Mouse (Mus musculus) C2C12 (cell line): ENCODE results near the gene Xrcc1. TPM values are rescaled to one million over a fixed set of nuclear protein-coding genes. Genes with fewer than 3 reads are reported as not detected.

Source experiments
- H3K27me3 ChIP-seq: one replicate; pipeline ENCODE4 v1.6.1; 2011; ENCODE audit not compliant: control insufficient read depth, insufficient read depth, insufficient read length
- H3K36me3 ChIP-seq: one replicate; pipeline ENCODE4 v1.6.1; 2011; ENCODE audit not compliant: control insufficient read depth, insufficient read depth
- H3K4me3 ChIP-seq: one replicate; pipeline ENCODE4 v1.5.1; 2011; ENCODE audit warnings: mild to moderate bottlenecking, control low read depth; ENCODE audit not compliant: poor library complexity, insufficient read depth, severe bottlenecking
- H3K79me2 ChIP-seq: one replicate; pipeline ENCODE4 v1.6.1; 2011; ENCODE audit not compliant: control insufficient read depth, insufficient read depth
- H3K79me3 ChIP-seq: one replicate; pipeline ENCODE4 v1.6.1; 2011; ENCODE audit warnings: low read depth, control low read depth
- H3ac ChIP-seq: one replicate; pipeline ENCODE3; 2011; ENCODE audit warnings: low read depth; ENCODE audit not compliant: control insufficient read depth, insufficient read length
- CEBPB ChIP-seq: IDR thresholded peaks from one replicate; pipeline ENCODE4 v1.6.1; 2011; ENCODE audit warnings: low read depth, mild to moderate bottlenecking, control low read depth, moderate library complexity
- CTCF ChIP-seq: IDR thresholded peaks from one replicate; pipeline ENCODE4 v1.5.1; 2011; ENCODE audit not compliant: control insufficient read depth, insufficient read depth, insufficient read length
- FOSL1 ChIP-seq: IDR thresholded peaks from one replicate; pipeline ENCODE4 v1.8.0; 2011; ENCODE audit warnings: mild to moderate bottlenecking, low read length; ENCODE audit not compliant: poor library complexity, insufficient read depth, severe bottlenecking
- MAX ChIP-seq: IDR thresholded peaks from one replicate; pipeline ENCODE4 v1.6.1; 2011; ENCODE audit warnings: mild to moderate bottlenecking, control low read depth
- MYOD1 ChIP-seq: IDR thresholded peaks from one replicate; pipeline ENCODE4 v1.6.1; 2011; ENCODE audit warnings: low read depth; ENCODE audit not compliant: control insufficient read depth, insufficient read length
- MYOG ChIP-seq: IDR thresholded peaks from one replicate; pipeline ENCODE4 v1.6.1; 2011; ENCODE audit not compliant: control insufficient read depth, insufficient read length; ENCODE audit errors: extremely low read depth
- USF1 ChIP-seq: IDR thresholded peaks from one replicate; pipeline ENCODE4 v1.6.1; 2011; ENCODE audit warnings: low read depth, mild to moderate bottlenecking, control low read depth, moderate library complexity
- polyA plus RNA-seq: library from polyadenylated mRNA; unstranded; fragments of >200 nt; fragmentation: generic; extraction: Trizol; gene quantifications from one replicate; pipeline ENCODE4 v1.2.1, GENCODE M21; 2012; ENCODE audit warnings: missing spikeins

Gene Xrcc1
- polyA plus RNA-seq, 1 experiment = 57.4 TPM

- Histone ChIP-seq H3K36me3 (no peaks in the 10 kb centered on the region), H3ac (no peak overlapping the region), H3K4me3 (no peak overlapping the region), H3K79me3 (peaks cover 15% of the 10 kb centered on the region), H3K27me3 (no peaks in the 10 kb centered on the region), H3K79me2 (peaks cover 17% of the 10 kb centered on the region)
- TF ChIP-seq CTCF (no peak), FOSL1 (no peak), MYOD1 (no peak), MYOG (no peak), CEBPB (no peak), USF1 (no peak), MAX (no peak)
These were observed 41.2 kb upstream of the Xrcc1 start for GRCm38 (mm10) chr7:24504868-24505267.

GRCm38 (mm10) chr7:24505447-24506064, 40.5 kb upstream of the Xrcc1 start:
- H3K36me3 ChIP-seq = peaks cover 1% of the 10 kb centered on the region
- H3K79me3 ChIP-seq = peaks cover 20% of the 10 kb centered on the region
- H3K4me3 ChIP-seq = no peak overlapping the region
- H3K27me3 ChIP-seq = no peaks in the 10 kb centered on the region
- peaks cover 17% of the 10 kb centered on the region for H3K79me2 ChIP-seq
- no peak overlapping the region for H3ac ChIP-seq
- TF ChIP-seq CTCF (no peak), MYOD1 (no peak), FOSL1 (no peak), MYOG (no peak), USF1 (no peak), MAX (no peak), CEBPB (no peak)

- H3K36me3 ChIP-seq = peaks cover 4% of the 10 kb centered on the region
These were observed 40.0 kb upstream of the Xrcc1 start for GRCm38 (mm10) chr7:24506065-24506459.

GRCm38 (mm10) chr7:24506476-24506837, 39.6 kb upstream of the Xrcc1 start:
- peak overlapping the region; percentile 64 for H3K4me3 ChIP-seq
- peak; percentile 66 for TF ChIP-seq MAX
- no peak for TF ChIP-seq MYOG
- peak; percentile 32 for TF ChIP-seq USF1
- peak; percentile 61 for TF ChIP-seq CEBPB
- TF ChIP-seq MYOD1 = no peak

More at GRCm38 (mm10) chr7:24506065-24506459, 40.0 kb upstream of the Xrcc1 start:
- peaks cover 18% of the 10 kb centered on the region for H3K79me2 ChIP-seq
- TF ChIP-seq USF1 = no peak
- TF ChIP-seq MYOD1 = no peak
- no peak for TF ChIP-seq FOSL1
- TF ChIP-seq CTCF = no peak
- no peak for TF ChIP-seq MYOG
- TF ChIP-seq MAX = no peak
- TF ChIP-seq CEBPB = no peak
- no peak overlapping the region for H3ac ChIP-seq
- no peaks in the 10 kb centered on the region for H3K27me3 ChIP-seq
- peak overlapping the region; percentile 64 for H3K4me3 ChIP-seq
- H3K79me3 ChIP-seq = peaks cover 20% of the 10 kb centered on the region

GRCm38 (mm10) chr7:24506838-24507725, 39.0 kb upstream of the Xrcc1 start, which contains the start of gene Zfp428:
Gene Zfp428, plus strand, starts transcription at chr7:24507006.
- Histone ChIP-seq H3ac (peak within 1 kb of the TSS; percentile 98), H3K4me3 (peak within 1 kb of the TSS; percentile 64), H3K79me2 (peaks cover 22% of the 10 kb centered on the region), H3K79me3 (peaks cover 20% of the 10 kb centered on the region), H3K36me3 (peaks cover 4% of the 10 kb centered on the region), H3K27me3 (no peaks in the 10 kb centered on the region)
- TF ChIP-seq CEBPB (no peak), MAX (peak; percentile 79)

More at GRCm38 (mm10) chr7:24506476-24506837, 39.6 kb upstream of the Xrcc1 start:
- H3K79me3 ChIP-seq = peaks cover 20% of the 10 kb centered on the region
- H3K27me3 ChIP-seq = no peaks in the 10 kb centered on the region
- H3K79me2 ChIP-seq = peaks cover 22% of the 10 kb centered on the region
- peaks cover 4% of the 10 kb centered on the region for H3K36me3 ChIP-seq
- H3ac ChIP-seq = peak overlapping the region; percentile 66

GRCm38 (mm10) chr7:24507726-24508114, 38.4 kb upstream of the Xrcc1 start:
- peak overlapping the region; percentile 64 for H3K4me3 ChIP-seq
- H3K79me2 ChIP-seq = peaks cover 22% of the 10 kb centered on the region
- TF ChIP-seq MAX = no peak
- TF ChIP-seq CTCF = no peak
- TF ChIP-seq CEBPB = no peak
- no peak for TF ChIP-seq FOSL1
- TF ChIP-seq MYOD1 = no peak
- no peak for TF ChIP-seq USF1
- no peak for TF ChIP-seq MYOG
- H3K27me3 ChIP-seq = no peaks in the 10 kb centered on the region
- peaks cover 20% of the 10 kb centered on the region for H3K79me3 ChIP-seq
- peak overlapping the region; percentile 98 for H3ac ChIP-seq
- peaks cover 5% of the 10 kb centered on the region for H3K36me3 ChIP-seq
